Mouse (Mus musculus) CH12.LX (cell line): ENCODE measurements around the gene Bcor. TPM values are rescaled to one million over a fixed set of nuclear protein-coding genes. Genes with fewer than 3 reads are reported as not detected.

Experiments
- DNase-seq: peaks from one replicate; pipeline ENCODE4 v3.0.0-alpha.2; 2013; ENCODE audit errors: extremely low read depth
- H3K27ac ChIP-seq: 2 replicates; pipeline ENCODE4 v1.5.1; 2012; ENCODE audit warnings: low read depth, mild to moderate bottlenecking, control low read depth, moderate library complexity; ENCODE audit not compliant: insufficient read depth
- H3K27me3 ChIP-seq: replicated peaks from 2 replicates; pipeline ENCODE3; 2012; ENCODE audit warnings: inconsistent platforms
- H3K36me3 ChIP-seq, 2 experiments: replicated peaks in 1 of 2; 2 replicates each; pipeline versions ENCODE3 to v1.6.1; 2012; ENCODE audit warnings: inconsistent platforms in 1 of 2, low read length in 1 of 2, mild to moderate bottlenecking in 1 of 2, mixed read lengths in 1 of 2, moderate library complexity in 1 of 2; ENCODE audit not compliant: control insufficient read depth in 1 of 2, insufficient read depth in 1 of 2
- H3K4me1 ChIP-seq, 2 experiments: 2 replicates each; pipeline ENCODE4 v1.6.1; 2012; ENCODE audit warnings: inconsistent platforms in 1 of 2, moderate library complexity in 1 of 2; ENCODE audit not compliant: insufficient read depth in 2 of 2, control insufficient read depth in 1 of 2
- H3K4me2 ChIP-seq: 2 replicates; pipeline ENCODE4 v1.6.1; 2012; ENCODE audit warnings: low read depth, mild to moderate bottlenecking, control low read depth; ENCODE audit not compliant: poor library complexity, insufficient read depth, severe bottlenecking
- H3K4me3 ChIP-seq, 3 experiments: fragments of 150-350 bp in 1 of 3; sonication (generic) in 1 of 3; replicated peaks in 1 of 3; 2 replicates each; pipeline versions ENCODE3 to v1.5.1; 2011 to 2012; ENCODE audit warnings: low read depth in 2 of 3, low read length in 2 of 3, mild to moderate bottlenecking in 2 of 3, moderate library complexity in 2 of 3, control low read depth in 1 of 3, improper control_type of control experiment in 1 of 3, inconsistent platforms in 1 of 3, mixed read lengths in 1 of 3; ENCODE audit not compliant: poor library complexity in 1 of 3
- H3K79me2 ChIP-seq: replicated peaks from 2 replicates; pipeline ENCODE4 v1.6.1; 2012; ENCODE audit warnings: mild to moderate bottlenecking, moderate library complexity; ENCODE audit not compliant: control insufficient read depth, poor library complexity, insufficient read depth, severe bottlenecking; ENCODE audit errors: extremely low read depth
- H3K9ac ChIP-seq: 2 replicates; pipeline ENCODE4 v1.6.1; 2012; ENCODE audit warnings: low read depth, mild to moderate bottlenecking, control low read depth, moderate library complexity; ENCODE audit not compliant: insufficient read depth
- H3K9me3 ChIP-seq: replicated peaks from 2 replicates; pipeline ENCODE3; 2012; ENCODE audit warnings: low read length, inconsistent platforms, mixed read lengths
- BHLHE40 ChIP-seq: IDR thresholded peaks from 2 replicates; pipeline ENCODE4 v1.6.1; 2011; ENCODE audit warnings: mild to moderate bottlenecking, low read depth, low read length, improper control_type of control experiment
- CHD1 ChIP-seq: IDR thresholded peaks from 2 replicates; pipeline ENCODE4 v1.6.1; 2012; ENCODE audit warnings: low read depth, low read length, improper control_type of control experiment, inconsistent platforms
- CHD2 ChIP-seq: IDR thresholded peaks from 2 replicates; pipeline ENCODE4 v1.6.1; 2011; ENCODE audit warnings: low read length, improper control_type of control experiment
- CTCF ChIP-seq, 2 experiments: IDR thresholded peaks in 1 of 2; conservative IDR thresholded peaks in 1 of 2; 2 replicates each; pipeline ENCODE4 v1.5.1; 2011 to 2012; ENCODE audit warnings: low read depth in 2 of 2, low read length in 2 of 2, improper control_type of control experiment in 1 of 2, inconsistent platforms in 1 of 2, mild to moderate bottlenecking in 1 of 2, moderate library complexity in 1 of 2
- E2F4 ChIP-seq: IDR thresholded peaks from 2 replicates; pipeline ENCODE4 v1.6.1; 2011; ENCODE audit warnings: low read depth, low read length, improper control_type of control experiment; ENCODE audit not compliant: insufficient replicate concordance
- ELF1 ChIP-seq: IDR thresholded peaks from 2 replicates; pipeline ENCODE4 v1.6.1; 2014; ENCODE audit warnings: low read depth, mild to moderate bottlenecking, inconsistent platforms, low read length, improper control_type of control experiment
- EP300 ChIP-seq: IDR thresholded peaks from 2 replicates; pipeline ENCODE4 v1.6.1; 2011; ENCODE audit warnings: low read length, improper control_type of control experiment
- HCFC1 ChIP-seq: IDR thresholded peaks from 2 replicates; pipeline ENCODE4 v1.6.1; 2012; ENCODE audit warnings: low read depth, mild to moderate bottlenecking, inconsistent platforms, low read length, improper control_type of control experiment
- IRF4 ChIP-seq: IDR thresholded peaks from 2 replicates; pipeline ENCODE4 v1.6.1; 2014; ENCODE audit warnings: low read depth, mild to moderate bottlenecking, inconsistent platforms, low read length, improper control_type of control experiment
- JUN ChIP-seq: IDR thresholded peaks from 2 replicates; pipeline ENCODE4 v1.6.1; 2011; ENCODE audit warnings: low read depth, mild to moderate bottlenecking, low read length, improper control_type of control experiment, moderate library complexity; ENCODE audit not compliant: insufficient read depth
- KAT2A ChIP-seq: IDR thresholded peaks from 2 replicates; pipeline ENCODE4 v1.6.1; 2012; ENCODE audit warnings: low read length, improper control_type of control experiment, inconsistent platforms; ENCODE audit not compliant: insufficient replicate concordance
- MAFK ChIP-seq: IDR thresholded peaks from 2 replicates; pipeline ENCODE4 v1.6.1; 2011; ENCODE audit warnings: low read length, improper control_type of control experiment; ENCODE audit not compliant: insufficient replicate concordance
- MAX ChIP-seq: IDR thresholded peaks from 2 replicates; pipeline ENCODE4 v1.6.1; 2011; ENCODE audit warnings: low read length, improper control_type of control experiment
- MAZ ChIP-seq: IDR thresholded peaks from 2 replicates; pipeline ENCODE4 v1.6.1; 2012; ENCODE audit warnings: low read depth, mild to moderate bottlenecking, inconsistent platforms, low read length, improper control_type of control experiment, moderate library complexity
- MEF2A ChIP-seq: IDR thresholded peaks from 2 replicates; pipeline ENCODE4 v1.6.1; 2014; ENCODE audit warnings: low read depth, mild to moderate bottlenecking, inconsistent platforms, low read length, improper control_type of control experiment, borderline replicate concordance
- MYC ChIP-seq: IDR thresholded peaks from 2 replicates; pipeline ENCODE4 v1.6.1; 2011; ENCODE audit warnings: low read depth, mild to moderate bottlenecking, improper control_type of control experiment, low read length
- NRF1 ChIP-seq: IDR thresholded peaks from 2 replicates; pipeline ENCODE4 v1.6.1; 2014; ENCODE audit warnings: low read depth, mild to moderate bottlenecking, inconsistent platforms, low read length, improper control_type of control experiment, moderate library complexity
- POLR2AphosphoS2 ChIP-seq: IDR thresholded peaks from 2 replicates; pipeline ENCODE4 v1.6.1; 2011; ENCODE audit warnings: low read depth, low read length, improper control_type of control experiment
- RCOR1 ChIP-seq: conservative IDR thresholded peaks from 2 replicates; pipeline ENCODE4 v1.6.1; 2012; ENCODE audit warnings: low read depth, mild to moderate bottlenecking, inconsistent platforms, low read length, improper control_type of control experiment
- SMC3 ChIP-seq: IDR thresholded peaks from 2 replicates; pipeline ENCODE4 v1.6.1; 2011; ENCODE audit warnings: low read depth, low read length, improper control_type of control experiment
- TBP ChIP-seq: conservative IDR thresholded peaks from 2 replicates; pipeline ENCODE4 v1.6.1; 2011; ENCODE audit warnings: low read depth, low read length, improper control_type of control experiment
- TCF12 ChIP-seq: IDR thresholded peaks from 2 replicates; pipeline ENCODE4 v1.6.1; 2014; ENCODE audit warnings: low read depth, mild to moderate bottlenecking, inconsistent platforms, low read length, improper control_type of control experiment
- UBTF ChIP-seq: IDR thresholded peaks from 2 replicates; pipeline ENCODE4 v1.6.1; 2012; ENCODE audit warnings: low read depth, mild to moderate bottlenecking, inconsistent platforms, low read length, improper control_type of control experiment, moderate library complexity
- USF2 ChIP-seq: conservative IDR thresholded peaks from 2 replicates; pipeline ENCODE4 v1.6.1; 2011; ENCODE audit warnings: low read depth, low read length, improper control_type of control experiment
- ZC3H11A ChIP-seq: IDR thresholded peaks from 2 replicates; pipeline ENCODE4 v1.6.1; 2012; ENCODE audit warnings: low read depth, mild to moderate bottlenecking, inconsistent platforms, low read length, improper control_type of control experiment
- ZKSCAN1 ChIP-seq: IDR thresholded peaks from 2 replicates; pipeline ENCODE4 v1.6.1; 2012; ENCODE audit warnings: low read depth, inconsistent platforms, low read length, improper control_type of control experiment, borderline replicate concordance
- dilution Hi-C: fragments of 300-500 bp; cut with MboI; formaldehyde crosslinking; loops from 2 replicates; pipeline ENCODE4 v1.14.3; 2020; ENCODE audit warnings: low sequenced_read_pairs; ENCODE audit not compliant: extremely low pct_unique_long_range_greater_than_20kb, extremely low pct_ligation_motif_present
- in situ Hi-C: fragments of 300-500 bp; cut with MboI; formaldehyde crosslinking; loops from 3 replicates; pipeline ENCODE4 v1.14.3; 2019; ENCODE audit warnings: low sequenced_read_pairs, low pct_ligation_motif_present, low pct_unique_long_range_greater_than_20kb, mixed read lengths
- polyA plus RNA-seq: library from polyadenylated mRNA; unstranded; fragments of >175 nt; gene quantifications from 2 replicates; pipeline ENCODE4 v1.2.1, GENCODE M21; 2012; ENCODE audit warnings: low read depth; ENCODE audit not compliant: insufficient read length
- total RNA-seq, 2 experiments: library from RNA; depleted of rRNA; stranded (reverse); fragments of 300-350 nt in 1 of 2; fragments of >200 nt in 1 of 2; gene quantifications; 2 replicates each; pipeline ENCODE4 v1.2.3; 2012 to 2014

The Bcor gene
- total and polyA plus RNA-seq, 3 experiments: 14.3 to 41.1 (median 33.8) TPM

DNA sequence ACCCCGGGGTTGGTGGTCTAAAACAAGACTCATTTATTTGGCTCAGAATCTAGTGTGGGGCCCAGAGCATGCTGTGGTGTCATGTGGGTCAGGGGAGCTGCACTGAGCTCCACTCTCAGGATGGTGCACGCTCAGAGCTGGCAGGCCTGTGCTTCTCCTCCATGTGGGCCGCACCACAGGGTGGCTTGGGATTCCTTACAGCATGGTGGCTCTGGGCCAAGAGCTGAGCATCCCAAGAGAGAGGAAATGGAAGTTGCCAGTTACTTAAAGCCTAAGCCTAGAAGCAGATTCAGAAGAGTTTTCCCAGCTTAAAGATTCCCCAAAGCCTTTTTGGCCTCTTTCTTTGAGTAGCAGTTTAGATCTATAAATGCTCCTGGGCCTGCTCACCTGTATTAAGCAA, 151.1 kb downstream of the Bcor start:
- H3K36me3 ChIP-seq: no peaks in the 10 kb centered on the region
- no peaks in the 10 kb centered on the region for H3K79me2 ChIP-seq
- DNase-seq: no peak
- TF ChIP-seq TCF12 (no peak), ZKSCAN1 (no peak), CTCF (conservative IDR thresholded peaks at IDR 0.05 in 1 of 2, IDR thresholded peaks at IDR 0.05 in 1 of 2; ENCODE audit: low read depth in 2 of 2, low read length in 2 of 2) (no peak), SMC3 (no peak), CHD2 (no peak), EP300 (no peak), MYC (no peak), CHD1 (no peak), USF2 (no peak), JUN (no peak), HCFC1 (no peak), ELF1 (no peak), TBP (no peak), KAT2A (no peak), UBTF (no peak), NRF1 (no peak), MAX (no peak), RCOR1 (no peak)
- no peak overlapping the region for H3K4me3 ChIP-seq
- in situ Hi-C loops (loop anchor here (10.0 to 25.0 kb wide), 3 partner anchors 124 to 372 kb away; no protein-coding TSS in a partner anchor), dilution Hi-C loops (no loop called here)
- H3K4me2 ChIP-seq: no peak overlapping the region
- H3K27ac ChIP-seq: no peak overlapping the region
- H3K9ac ChIP-seq: no peak overlapping the region
- no peaks in the 10 kb centered on the region for H3K27me3 ChIP-seq
- no peaks in the 10 kb centered on the region for H3K9me3 ChIP-seq
- H3K4me1 ChIP-seq: peaks cover 11 to 17% of the 10 kb centered on the region in 2 experiments

DNA sequence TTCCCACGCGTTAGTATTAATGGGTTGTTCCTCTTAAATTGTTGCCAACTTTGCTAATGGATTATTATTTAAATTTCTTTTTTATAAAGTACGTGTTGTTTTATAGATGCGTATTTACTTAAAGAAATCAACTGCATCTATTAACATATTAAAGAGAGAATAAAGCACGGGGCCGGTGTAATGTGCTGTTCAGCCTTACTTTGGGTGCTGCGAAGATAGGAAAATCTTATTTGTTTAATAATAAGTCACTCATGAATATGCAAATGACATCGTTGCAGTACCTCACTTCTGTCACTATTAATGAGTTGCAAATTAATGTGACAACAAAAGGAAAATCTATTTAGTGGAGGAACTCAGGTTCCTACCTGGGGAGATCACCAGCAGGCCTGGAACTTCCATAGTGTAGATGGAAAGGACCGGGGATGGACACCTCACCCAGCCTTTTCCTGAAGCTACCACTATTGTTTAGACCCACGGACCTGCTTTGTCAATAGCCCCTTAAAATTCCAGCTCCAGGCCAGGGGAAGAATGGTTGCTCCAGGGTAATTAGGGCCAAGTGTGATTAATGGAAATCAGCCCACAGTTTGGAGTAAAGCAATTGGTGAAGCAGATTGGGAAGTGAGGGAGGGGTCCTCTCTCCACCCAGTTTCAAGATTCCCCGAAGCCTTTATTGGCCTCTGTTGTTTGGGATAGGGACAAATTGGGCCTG, 152.2 kb downstream of the Bcor start:
- Histone ChIP-seq H3K36me3 (no peaks in the 10 kb centered on the region), H3K9me3 (no peaks in the 10 kb centered on the region), H3K4me1 (peaks cover 13 to 24% of the 10 kb centered on the region in 2 experiments), H3K9ac (no peak overlapping the region; the same call in 1 of the 2 replicates), H3K79me2 (no peaks in the 10 kb centered on the region), H3K4me3 (no peak overlapping the region), H3K27me3 (no peaks in the 10 kb centered on the region), H3K27ac (no peak overlapping the region), H3K4me2 (no peak overlapping the region)
- no peak for DNase-seq
- dilution Hi-C loops (no loop called here), in situ Hi-C loops (loop anchor here (10.0 to 25.0 kb wide), 3 partner anchors 123 to 371 kb away; no protein-coding TSS in a partner anchor)
- TF ChIP-seq MAZ: no peak
- TF ChIP-seq BHLHE40: no peak
- TF ChIP-seq TBP: no peak
- no peak for TF ChIP-seq MEF2A
- TF ChIP-seq ZC3H11A: no peak
- TF ChIP-seq SMC3: no peak
- TF ChIP-seq ELF1: no peak
- no peak for TF ChIP-seq CHD2
- TF ChIP-seq ZKSCAN1: no peak
- TF ChIP-seq MAFK: no peak
- TF ChIP-seq CHD1: no peak
- TF ChIP-seq KAT2A: no peak
- no peak for TF ChIP-seq MAX
- no peak for TF ChIP-seq JUN
- no peak for TF ChIP-seq POLR2AphosphoS2
- TF ChIP-seq RCOR1: no peak
- no peak for TF ChIP-seq MYC
- no peak for TF ChIP-seq IRF4
- TF ChIP-seq TCF12: no peak
- TF ChIP-seq E2F4: no peak
